Mouse (Mus musculus) lung, postnatal 0 days (tissue): ENCODE measurements around the gene Slc9a9.

Experiments used
- CTCF ChIP-seq: IDR thresholded peaks from 2 replicates; pipeline ENCODE4 v1.5.1; 2016; ENCODE audit warnings: antibody characterized with exemption, mild to moderate bottlenecking
- EP300 ChIP-seq: IDR thresholded peaks from 2 replicates; pipeline ENCODE4 v1.6.1; 2016; ENCODE audit warnings: antibody characterized with exemption, mild to moderate bottlenecking, control low read depth

DNA sequence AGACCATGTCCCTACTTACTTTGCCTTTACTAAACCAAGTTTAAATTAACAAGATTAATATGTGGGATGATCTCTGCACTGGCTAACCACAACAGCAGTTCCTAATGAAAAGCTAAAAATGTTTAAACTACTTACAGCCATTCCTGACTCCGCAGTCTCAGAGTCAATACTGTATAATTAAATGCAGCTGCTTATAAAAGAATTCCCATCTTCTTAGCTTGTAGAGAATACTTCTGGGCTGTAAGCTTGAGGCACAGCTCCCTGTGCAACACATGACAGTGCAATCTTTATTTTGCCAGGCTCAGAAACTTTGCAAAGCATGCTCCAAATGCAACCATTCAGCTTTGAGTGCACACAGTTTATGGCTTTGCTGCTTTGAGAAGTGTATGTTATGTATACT lies 456.0 kb downstream of the Slc9a9 start:
- TF ChIP-seq EP300 (no peak), CTCF (no peak)
